Mouse (Mus musculus) MEL (cell line): ENCODE data around the gene Jarid2. TPM values are rescaled to one million over a fixed set of nuclear protein-coding genes. Genes with fewer than 3 reads are reported as not detected.

Experiments used
- DNase-seq: peaks from one replicate; pipeline ENCODE4 v3.0.0; 2011; ENCODE audit warnings: low read depth, low spot score
- H3K27ac ChIP-seq: 2 replicates; pipeline ENCODE4 v1.5.1; 2012; ENCODE audit warnings: low read depth, mild to moderate bottlenecking, control low read depth, low read length, moderate library complexity; ENCODE audit not compliant: control insufficient read depth
- H3K27me3 ChIP-seq, 2 experiments: fragments of 150-350 bp in 1 of 2; sonication (generic) in 1 of 2; 2 replicates each; pipeline ENCODE4 v1.6.1; 2012; ENCODE audit warnings: low read length in 2 of 2, mild to moderate bottlenecking in 2 of 2, improper control_type of control experiment in 1 of 2, moderate library complexity in 1 of 2; ENCODE audit not compliant: insufficient read depth in 2 of 2, control insufficient read depth in 1 of 2
- H3K36me3 ChIP-seq, 2 experiments: 2 replicates each; pipeline ENCODE4 v1.6.1; 2012 to 2014; ENCODE audit warnings: low read length in 2 of 2, improper control_type of control experiment in 1 of 2, inconsistent platforms in 1 of 2, mild to moderate bottlenecking in 1 of 2; ENCODE audit not compliant: insufficient read depth in 2 of 2, control insufficient read depth in 1 of 2
- H3K4me1 ChIP-seq, 2 experiments: fragments of 150-350 bp in 1 of 2; sonication (generic) in 1 of 2; 2 replicates each; pipeline ENCODE4 v1.6.1; 2012; ENCODE audit warnings: low read length in 2 of 2, improper control_type of control experiment in 1 of 2, mild to moderate bottlenecking in 1 of 2; ENCODE audit not compliant: insufficient read depth in 2 of 2, control insufficient read depth in 1 of 2
- H3K4me3 ChIP-seq, 2 experiments: fragments of 150-350 bp in 1 of 2; sonication (generic) in 1 of 2; 2 replicates each; pipeline ENCODE4 v1.5.1; 2012; ENCODE audit warnings: low read depth in 2 of 2, low read length in 2 of 2, mild to moderate bottlenecking in 2 of 2, moderate library complexity in 2 of 2, control low read depth in 1 of 2, improper control_type of control experiment in 1 of 2; ENCODE audit not compliant: control insufficient read depth in 1 of 2, insufficient read depth in 1 of 2
- H3K79me2 ChIP-seq: 2 replicates; pipeline ENCODE4 v1.6.1; 2012; ENCODE audit warnings: mild to moderate bottlenecking, low read length, moderate library complexity; ENCODE audit not compliant: control insufficient read depth, poor library complexity, insufficient read depth
- H3K9ac ChIP-seq: 2 replicates; pipeline ENCODE4 v1.6.1; 2012; ENCODE audit warnings: low read depth, mild to moderate bottlenecking, control low read depth, low read length, moderate library complexity; ENCODE audit not compliant: control insufficient read depth, poor library complexity, severe bottlenecking
- H3K9me3 ChIP-seq: fragments of 150-350 bp; sonication (generic); replicated peaks from 2 replicates; pipeline ENCODE4 v1.6.1; 2012; ENCODE audit warnings: mild to moderate bottlenecking, low read length, improper control_type of control experiment, moderate library complexity; ENCODE audit not compliant: insufficient read depth
- CHD2 ChIP-seq: IDR thresholded peaks from 2 replicates; pipeline ENCODE4 v1.6.1; 2011; ENCODE audit warnings: low read length, improper control_type of control experiment
- CTCF ChIP-seq, 3 experiments: IDR thresholded peaks in 2 of 3; conservative IDR thresholded peaks in 1 of 3; 2 replicates each; pipeline ENCODE4 v1.5.1; 2011 to 2012; ENCODE audit warnings: low read length in 3 of 3, low read depth in 2 of 3, mild to moderate bottlenecking in 2 of 3, improper control_type of control experiment in 1 of 3, inconsistent platforms in 1 of 3, mixed read lengths in 1 of 3, moderate library complexity in 1 of 3; ENCODE audit not compliant: control insufficient read depth in 1 of 3, insufficient read depth in 1 of 3, poor library complexity in 1 of 3, severe bottlenecking in 1 of 3
- ELF1 ChIP-seq: IDR thresholded peaks from 2 replicates; pipeline ENCODE4 v1.6.1; 2014; ENCODE audit warnings: low read depth, mild to moderate bottlenecking, inconsistent platforms, low read length, improper control_type of control experiment, moderate library complexity
- EP300 ChIP-seq, 2 experiments: IDR thresholded peaks; 2 replicates each; pipeline ENCODE4 v1.6.1; 2011; ENCODE audit warnings: improper control_type of control experiment in 2 of 2, low read length in 2 of 2, low read depth in 1 of 2, mild to moderate bottlenecking in 1 of 2
- ETS1 ChIP-seq: IDR thresholded peaks from 2 replicates; pipeline ENCODE4 v1.6.1; 2012; ENCODE audit warnings: low read depth, mild to moderate bottlenecking, inconsistent platforms, low read length, improper control_type of control experiment, moderate library complexity
- GABPA ChIP-seq: IDR thresholded peaks from 2 replicates; pipeline ENCODE4 v1.6.1; 2012; ENCODE audit warnings: low read depth, mild to moderate bottlenecking, inconsistent platforms, low read length, improper control_type of control experiment, moderate library complexity
- JUND ChIP-seq: IDR thresholded peaks from 2 replicates; pipeline ENCODE4 v1.6.1; 2011; ENCODE audit warnings: low read depth, mild to moderate bottlenecking, improper control_type of control experiment, low read length
- MAFK ChIP-seq: IDR thresholded peaks from 2 replicates; pipeline ENCODE4 v1.6.1; 2011; ENCODE audit warnings: low read depth, mild to moderate bottlenecking, low read length, improper control_type of control experiment, borderline replicate concordance
- MAX ChIP-seq: IDR thresholded peaks from 2 replicates; pipeline ENCODE4 v1.6.1; 2011; ENCODE audit warnings: low read length, improper control_type of control experiment
- NRF1 ChIP-seq: IDR thresholded peaks from 2 replicates; pipeline ENCODE4 v1.6.1; 2014; ENCODE audit warnings: low read depth, mild to moderate bottlenecking, inconsistent platforms, low read length, improper control_type of control experiment, moderate library complexity; ENCODE audit not compliant: poor library complexity, insufficient read depth, severe bottlenecking
- POLR2A ChIP-seq, 2 experiments: IDR thresholded peaks; 2 replicates each; pipeline ENCODE4 v1.6.1; 2011 to 2012; ENCODE audit warnings: low read length in 2 of 2, mild to moderate bottlenecking in 2 of 2, control low read depth in 1 of 2, improper control_type of control experiment in 1 of 2, low read depth in 1 of 2, moderate library complexity in 1 of 2; ENCODE audit not compliant: control insufficient read depth in 1 of 2, insufficient read depth in 1 of 2, poor library complexity in 1 of 2
- POLR2AphosphoS2 ChIP-seq: IDR thresholded peaks from 2 replicates; pipeline ENCODE4 v1.6.1; 2011; ENCODE audit warnings: low read length, improper control_type of control experiment
- RAD21 ChIP-seq: IDR thresholded peaks from 2 replicates; pipeline ENCODE4 v1.6.1; 2011; ENCODE audit warnings: mild to moderate bottlenecking, low read depth, low read length, improper control_type of control experiment
- SIN3A ChIP-seq: IDR thresholded peaks from 2 replicates; pipeline ENCODE4 v1.6.1; 2012; ENCODE audit warnings: low read length, improper control_type of control experiment, inconsistent platforms
- SMC3 ChIP-seq: IDR thresholded peaks from 2 replicates; pipeline ENCODE4 v1.6.1; 2011; ENCODE audit warnings: low read depth, low read length, improper control_type of control experiment
- TCF12 ChIP-seq: IDR thresholded peaks from 2 replicates; pipeline ENCODE4 v1.6.1; 2014; ENCODE audit warnings: low read depth, mild to moderate bottlenecking, inconsistent platforms, low read length, improper control_type of control experiment, moderate library complexity
- UBTF ChIP-seq: IDR thresholded peaks from 2 replicates; pipeline ENCODE4 v1.6.1; 2012; ENCODE audit warnings: low read depth, mild to moderate bottlenecking, inconsistent platforms, low read length, improper control_type of control experiment, moderate library complexity, borderline replicate concordance; ENCODE audit not compliant: insufficient read depth
- USF1 ChIP-seq: IDR thresholded peaks from 2 replicates; pipeline ENCODE4 v1.6.1; 2014; ENCODE audit warnings: low read depth, mild to moderate bottlenecking, inconsistent platforms, low read length, improper control_type of control experiment, moderate library complexity
- USF2 ChIP-seq, 2 experiments: IDR thresholded peaks; 2 replicates each; pipeline ENCODE4 v1.6.1; 2011 to 2012; ENCODE audit warnings: improper control_type of control experiment in 2 of 2, low read length in 2 of 2, borderline replicate concordance in 1 of 2, inconsistent platforms in 1 of 2, low read depth in 1 of 2, mild to moderate bottlenecking in 1 of 2; ENCODE audit not compliant: insufficient read depth in 1 of 2
- ZC3H11A ChIP-seq: IDR thresholded peaks from 2 replicates; pipeline ENCODE4 v1.6.1; 2012; ENCODE audit warnings: low read depth, mild to moderate bottlenecking, inconsistent platforms, low read length, improper control_type of control experiment
- polyA plus RNA-seq, 2 experiments: library from polyadenylated mRNA; stranded (reverse) in 1 of 2; unstranded in 1 of 2; fragments of >175 nt in 1 of 2; fragments of >200 nt in 1 of 2; gene quantifications; 2 replicates each; pipeline versions ENCODE4 v1.2.1 to v1.2.4; 2012; ENCODE audit warnings: low replicate concordance in 2 of 2, low read depth in 1 of 2; ENCODE audit not compliant: insufficient read length in 2 of 2, insufficient read depth in 1 of 2, missing spikeins in 1 of 2
- total RNA-seq: library from RNA; depleted of rRNA; stranded (reverse); fragments of 300-350 nt; gene quantifications from 2 replicates; pipeline ENCODE4 v1.2.3, GENCODE M21; 2012

The Jarid2 gene
- total and polyA plus RNA-seq, 3 experiments: 5.4 to 76.5 (median 21.2) TPM

DNA sequence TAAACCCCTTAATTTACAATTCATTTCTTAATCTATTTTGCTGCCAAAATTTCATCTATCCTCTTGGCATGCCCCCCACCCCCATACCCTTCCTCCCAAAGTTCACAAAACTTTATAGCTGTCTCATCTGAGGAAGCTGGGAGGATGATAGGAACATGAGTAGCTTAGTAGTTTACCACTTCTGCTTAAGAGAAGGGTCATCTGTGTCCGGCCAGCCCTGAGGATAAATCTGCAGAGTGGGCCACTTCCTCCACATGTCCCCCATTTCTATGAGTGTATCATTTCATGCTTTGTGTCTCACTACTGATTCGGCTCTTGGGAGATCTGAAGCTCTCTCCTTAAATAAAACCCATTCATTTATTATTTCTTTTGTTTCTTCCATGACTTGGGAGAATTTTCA lies 102.8 kb downstream of the Jarid2 start:
- no peaks in the 10 kb centered on the region for H3K9me3 ChIP-seq
- H3K27ac ChIP-seq: no peak overlapping the region
- H3K4me3 ChIP-seq: no peak overlapping the region
- H3K79me2 ChIP-seq: no peaks in the 10 kb centered on the region; the same call in 1 of the 2 replicates
- H3K27me3 ChIP-seq: no peaks in the 10 kb centered on the region
- TF ChIP-seq RAD21: no peak
- no peak for TF ChIP-seq JUND
- no peak for TF ChIP-seq POLR2AphosphoS2
- TF ChIP-seq CHD2: no peak
- TF ChIP-seq POLR2A (IDR thresholded peaks at IDR 0.05; ENCODE audit: control insufficient read depth in 1 of 2, insufficient read depth in 1 of 2, low read depth in 1 of 2, low read length in 2 of 2, poor library complexity in 1 of 2): no peak
- no peak for TF ChIP-seq CTCF (IDR thresholded peaks at IDR 0.05 in 2 of 3, conservative IDR thresholded peaks at IDR 0.05 in 1 of 3; ENCODE audit: control insufficient read depth in 1 of 3, insufficient read depth in 1 of 3, low read depth in 2 of 3, low read length in 3 of 3, poor library complexity in 1 of 3, severe bottlenecking in 1 of 3)
- TF ChIP-seq ZC3H11A: no peak
- TF ChIP-seq SIN3A: no peak
- TF ChIP-seq TCF12: no peak
- no peak for TF ChIP-seq ETS1
- no peak for TF ChIP-seq MAFK
- TF ChIP-seq ELF1: no peak
- TF ChIP-seq MAX: no peak
- no peak for TF ChIP-seq UBTF
- no peak for TF ChIP-seq SMC3
- no peak for TF ChIP-seq GABPA
- TF ChIP-seq EP300 (IDR thresholded peaks at IDR 0.05; ENCODE audit: low read depth in 1 of 2, low read length in 2 of 2): no peak
- TF ChIP-seq NRF1: no peak
- no peak for TF ChIP-seq USF1
- H3K36me3 ChIP-seq: no peaks in the 10 kb centered on the region
- no peaks in the 10 kb centered on the region for H3K4me1 ChIP-seq
- no peak overlapping the region for H3K9ac ChIP-seq
- DNase-seq: no peak

DNA sequence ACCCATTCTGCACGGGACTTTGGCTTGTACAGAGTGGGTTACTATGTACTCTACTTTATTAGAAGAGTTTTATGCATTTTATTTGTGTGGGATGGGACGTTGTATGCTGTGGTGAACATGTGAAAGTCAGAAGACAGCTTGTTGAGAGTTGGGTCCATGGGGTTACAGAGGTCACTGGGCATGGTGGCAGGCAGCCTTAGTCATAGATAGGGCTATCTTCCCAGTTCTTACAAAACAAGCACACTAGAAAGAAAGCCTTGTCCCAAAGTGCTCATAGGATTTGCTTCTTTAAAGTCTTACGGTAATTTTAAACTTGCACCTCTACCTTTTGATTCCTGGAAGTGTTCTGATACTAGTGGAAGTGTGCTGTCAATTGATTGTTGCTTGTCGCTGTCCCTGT lies 103.6 kb downstream of the Jarid2 start:
- Histone ChIP-seq H3K4me1 (no peaks in the 10 kb centered on the region), H3K9ac (no peak overlapping the region), H3K9me3 (no peaks in the 10 kb centered on the region)

More for the DNA sequence above, 103.6 kb downstream of the Jarid2 start:
- H3K27ac ChIP-seq: no peak overlapping the region
- H3K36me3 ChIP-seq: no peaks in the 10 kb centered on the region
- no peak overlapping the region for H3K4me3 ChIP-seq
- DNase-seq: no peak
- no peaks in the 10 kb centered on the region for H3K27me3 ChIP-seq
- H3K79me2 ChIP-seq: no peaks in the 10 kb centered on the region; the same call in 1 of the 2 replicates
- no peak for TF ChIP-seq SMC3
- no peak for TF ChIP-seq USF2 (IDR thresholded peaks at IDR 0.05; ENCODE audit: borderline replicate concordance in 1 of 2, insufficient read depth in 1 of 2, low read depth in 1 of 2, low read length in 2 of 2)
